In the genomic region with DNA sequence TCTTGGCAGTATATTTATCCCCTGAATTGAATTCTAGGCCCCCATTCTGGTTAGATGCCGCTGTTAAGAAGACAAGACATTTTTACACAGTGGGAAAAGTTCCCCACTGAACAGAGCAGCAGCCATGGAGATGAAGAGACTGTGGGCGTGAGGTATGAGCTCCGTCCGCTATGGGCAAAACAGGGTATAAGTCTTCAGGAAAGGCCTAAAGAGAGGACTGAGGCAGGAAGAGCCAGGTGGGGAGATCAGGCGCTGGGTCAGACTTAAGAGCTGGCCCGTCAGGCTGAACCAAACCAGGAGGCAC, we compare ENCODE assay signal across 10 mouse cellular contexts.
DNase-seq lines count a peak whose midpoint lies in the region; ATAC-seq and TF ChIP-seq lines count a peak whose summit lies in the region.
"Had no signal": no experiment of that assay in that cellular context is flagged by ENCODE, and none has a peak within 500 bp of the region (broad histone marks: within the 10 kb centered on the region; RNA-seq: fewer than 3 reads in every experiment).

No protein-coding gene starts in this region.

- no peaks in the 10 kb centered on the region for H3K36me3 ChIP-seq in lung, postnatal 0 days (ENCODE audit: insufficient read depth, low read length)
- H3K36me3 ChIP-seq in forebrain, postnatal 0 days (ENCODE audit: insufficient read depth): no peaks in the 10 kb centered on the region
- no peaks in the 10 kb centered on the region for H3K36me3 ChIP-seq in midbrain, embryonic 13.5 days
- H3K36me3 ChIP-seq: liver, embryonic 15.5 days had no signal

- H3K4me2 ChIP-seq in lung, postnatal 0 days (replicated peaks; ENCODE audit: low read depth, low read length): no peak overlapping the region
- no peak overlapping the region for H3K4me2 ChIP-seq in forebrain, postnatal 0 days (ENCODE audit: low read depth)
- no peak overlapping the region for H3K4me2 ChIP-seq in midbrain, embryonic 13.5 days (replicated peaks)
- H3K4me2 ChIP-seq: liver, embryonic 15.5 days had no signal

- H3K9me3 ChIP-seq in lung, postnatal 0 days (ENCODE audit: low read length): no peaks in the 10 kb centered on the region
- no peaks in the 10 kb centered on the region for H3K9me3 ChIP-seq in forebrain, postnatal 0 days (ENCODE audit: low read length)
- no peaks in the 10 kb centered on the region for H3K9me3 ChIP-seq in midbrain, embryonic 13.5 days
- H3K9me3 ChIP-seq: liver, embryonic 15.5 days had no signal

- no peak for TF ChIP-seq EP300 in lung, postnatal 0 days (IDR thresholded peaks at IDR 0.05)

- 89% methylated on average over 6 of the region's 6 CpGs for WGBS in lung, postnatal 0 days
- WGBS in forebrain, postnatal 0 days: 42% methylated on average over 6 of the region's 6 CpGs
- WGBS in midbrain, embryonic 13.5 days: 42% methylated on average over 6 of the region's 6 CpGs

- no peak overlapping the region for H3K4me3 ChIP-seq in lung, postnatal 0 days (ENCODE audit: low read depth, low read length)
- no peak overlapping the region for H3K4me3 ChIP-seq in forebrain, postnatal 0 days (ENCODE audit: low read depth, low read length)
- H3K4me3 ChIP-seq in midbrain, embryonic 13.5 days (replicated peaks): no peak overlapping the region
- H3K4me3 ChIP-seq: liver, embryonic 15.5 days had no signal

- no peak for DNase-seq in lung, postnatal 0 days (ENCODE audit: low spot score)
- DNase-seq in lung, postnatal 4 days: no peak
- DNase-seq in forebrain, postnatal 0 days: no peak
- no peak for DNase-seq in adrenal gland, postnatal 25 days
- DNase-seq in left cerebral cortex, postnatal 25 days (ENCODE audit: low spot score in 2 of 2): no peak
- no peak for DNase-seq in spleen, postnatal 36 days (ENCODE audit: low spot score in 2 of 2)
- DNase-seq: thymus, postnatal 25 days had no signal

- no peaks in the 10 kb centered on the region; the same call in 1 of the 2 replicates for H3K4me1 ChIP-seq in lung, postnatal 0 days (ENCODE audit: insufficient read depth, low read depth, low read length)
- no peaks in the 10 kb centered on the region for H3K4me1 ChIP-seq in forebrain, postnatal 0 days (ENCODE audit: insufficient read depth)
- peaks cover 75% of the 10 kb centered on the region for H3K4me1 ChIP-seq in midbrain, embryonic 13.5 days (replicated peaks)

- TF ChIP-seq CTCF in lung, postnatal 0 days (IDR thresholded peaks at IDR 0.05): no peak
- TF ChIP-seq CTCF in forebrain, postnatal 0 days (IDR thresholded peaks at IDR 0.05; ENCODE audit: low read depth): no peak

- ATAC-seq in lung, postnatal 0 days: no peak
- ATAC-seq in forebrain, postnatal 0 days: no peak; the same call in 1 of the 2 replicates
- ATAC-seq in midbrain, embryonic 13.5 days: peak; percentile 57; the same call in 1 of the 2 replicates
- ATAC-seq: inflammation-experienced regulatory T-cells, adult 6 months had no signal

- no peak overlapping the region for H3K9ac ChIP-seq in lung, postnatal 0 days (replicated peaks; ENCODE audit: low read depth)
- no peak overlapping the region for H3K9ac ChIP-seq in forebrain, postnatal 0 days
- no peak overlapping the region for H3K9ac ChIP-seq in midbrain, embryonic 13.5 days (replicated peaks)
- H3K9ac ChIP-seq: liver, embryonic 15.5 days had no signal

- H3K27me3 ChIP-seq in lung, postnatal 0 days (replicated peaks; ENCODE audit: insufficient read depth, low read length): no peaks in the 10 kb centered on the region
- H3K27me3 ChIP-seq in forebrain, postnatal 0 days (ENCODE audit: insufficient read depth, low read length): no peaks in the 10 kb centered on the region
- H3K27me3 ChIP-seq in midbrain, embryonic 13.5 days: no peaks in the 10 kb centered on the region
- H3K27me3 ChIP-seq: liver, embryonic 15.5 days had no signal

- peak overlapping the region; percentile 11; the same call in 1 of the 2 replicates for H3K27ac ChIP-seq in lung, postnatal 0 days (ENCODE audit: low read length)
- peak overlapping the region; percentile 45; the same call in 1 of the 2 replicates for H3K27ac ChIP-seq in forebrain, postnatal 0 days (ENCODE audit: low read depth, low read length)
- H3K27ac ChIP-seq in midbrain, embryonic 13.5 days: peak overlapping the region; percentile 86
- H3K27ac ChIP-seq: liver, embryonic 15.5 days had no signal

- intact Hi-C loops in left cerebral cortex, postnatal 25 days (cut with DNase I): loop anchor here (5.0 kb wide), 1 partner anchor 66 kb away; no protein-coding TSS in a partner anchor

Comparison
In these comparisons a context has a peak if more than half of its experiments do, and no peak if none do; other contexts are left out.
1. H3K27ac ChIP-seq: peak in every context shown above with its lines; median percentile 86 in midbrain, embryonic 13.5 days; 45 in forebrain, postnatal 0 days; 11 in lung, postnatal 0 days.